In genomic region chr4:106582428-106583153, GRCm38 (mm10) we compare ENCODE assay signal across 11 mouse cellular contexts. TPM values are rescaled to one million over a fixed set of nuclear protein-coding genes. Genes with fewer than 3 reads are reported as not detected.
DNase-seq lines count a peak whose midpoint lies in the region; ATAC-seq and TF ChIP-seq lines count a peak whose summit lies in the region.
"Had no signal": no experiment of that assay in that cellular context is flagged by ENCODE, and none has a peak within 500 bp of the region (broad histone marks: within the 10 kb centered on the region; RNA-seq: fewer than 3 reads in every experiment).

No protein-coding gene starts in this region.

- H3K27ac ChIP-seq in midbrain, embryonic 10.5 days (replicated peaks), result 0 out of 2 replicates have a peak overlapping the region, but pooled peaks have one; percentile 13
- no peak overlapping the region for H3K27ac ChIP-seq in midbrain, embryonic 15.5 days
- H3K27ac ChIP-seq in stomach, postnatal 0 days (replicated peaks), result peak overlapping the region; percentile 80

- ATAC-seq in midbrain, embryonic 15.5 days (replicated peaks), result no peak
- peak; percentile 91 for ATAC-seq in stomach, postnatal 0 days (ENCODE audit: low FRiP score, low TSS enrichment)
- ATAC-seq: inflammation-experienced regulatory T-cells, adult 6 months had no signal

- no peaks in the 10 kb centered on the region for H3K27me3 ChIP-seq in midbrain, embryonic 10.5 days (ENCODE audit: low read depth, poor library complexity, severe bottlenecking)
- no peaks in the 10 kb centered on the region for H3K27me3 ChIP-seq in midbrain, embryonic 15.5 days (replicated peaks)
- no peaks in the 10 kb centered on the region for H3K27me3 ChIP-seq in erythroblast, embryonic 14.5 days (ENCODE audit: control insufficient read depth)
- H3K27me3 ChIP-seq in stomach, postnatal 0 days (ENCODE audit: control insufficient read depth, insufficient read depth, low read length), result no peaks in the 10 kb centered on the region

- WGBS in midbrain, embryonic 10.5 days, result 90% methylated on average over 12 of the region's 12 CpGs
- WGBS in midbrain, embryonic 15.5 days, result 88% methylated on average over 12 of the region's 12 CpGs
- 47% methylated on average over 12 of the region's 12 CpGs for WGBS in stomach, postnatal 0 days

- no peaks in the 10 kb centered on the region for H3K9me3 ChIP-seq in midbrain, embryonic 10.5 days (replicated peaks)
- H3K9me3 ChIP-seq in midbrain, embryonic 15.5 days, result no peaks in the 10 kb centered on the region
- H3K9me3 ChIP-seq in erythroblast, embryonic 14.5 days (ENCODE audit: control insufficient read depth, low read length), result no peaks in the 10 kb centered on the region
- H3K9me3 ChIP-seq in stomach, postnatal 0 days (ENCODE audit: control insufficient read depth, low read length), result no peaks in the 10 kb centered on the region

- H3K4me1 ChIP-seq in midbrain, embryonic 10.5 days, result no peaks in the 10 kb centered on the region
- no peaks in the 10 kb centered on the region for H3K4me1 ChIP-seq in midbrain, embryonic 15.5 days
- H3K4me1 ChIP-seq in erythroblast, embryonic 14.5 days (ENCODE audit: control insufficient read depth), result peaks cover 50% of the 10 kb centered on the region
- no peaks in the 10 kb centered on the region for H3K4me1 ChIP-seq in stomach, postnatal 0 days (replicated peaks; ENCODE audit: control insufficient read depth, insufficient read depth)

- peaks cover 100% of the 10 kb centered on the region for H3K36me3 ChIP-seq in midbrain, embryonic 10.5 days
- peaks cover 43% of the 10 kb centered on the region for H3K36me3 ChIP-seq in midbrain, embryonic 15.5 days (replicated peaks)
- peaks cover 95% of the 10 kb centered on the region for H3K36me3 ChIP-seq in erythroblast, embryonic 14.5 days (ENCODE audit: control insufficient read depth)
- H3K36me3 ChIP-seq in stomach, postnatal 0 days (ENCODE audit: control insufficient read depth, insufficient read depth, low read length), result peaks cover 26% of the 10 kb centered on the region

- H3K4me2 ChIP-seq in midbrain, embryonic 15.5 days, result no peak overlapping the region
- H3K4me2 ChIP-seq in stomach, postnatal 0 days (replicated peaks; ENCODE audit: low read depth), result no peak overlapping the region

- peak; percentile 16; the same call in 1 of the 2 replicates for TF ChIP-seq CTCF in stomach, postnatal 0 days (IDR thresholded peaks at IDR 0.05; ENCODE audit: low read depth)

- peak; percentile 39 for TF ChIP-seq EP300 in stomach, postnatal 0 days (optimal IDR thresholded peaks at IDR 0.05)

- H3K4me3 ChIP-seq in midbrain, embryonic 10.5 days, result no peak overlapping the region
- no peak overlapping the region for H3K4me3 ChIP-seq in midbrain, embryonic 15.5 days
- H3K4me3 ChIP-seq in erythroblast, embryonic 14.5 days (replicated peaks), result peak overlapping the region; percentile 51
- H3K4me3 ChIP-seq in stomach, postnatal 0 days (ENCODE audit: low read depth, low read length), result no peak overlapping the region

- H3K9ac ChIP-seq in midbrain, embryonic 15.5 days, result no peak overlapping the region
- no peak overlapping the region for H3K9ac ChIP-seq in stomach, postnatal 0 days (ENCODE audit: low read length)

- DNase-seq in midbrain, embryonic 10.5 days (ENCODE audit: low spot score), result no peak
- peak; percentile 83 to 90 for DNase-seq in kidney, postnatal 36 days
- peak; percentile 81 for DNase-seq in stomach, postnatal 0 days (ENCODE audit: low spot score)
- no peak for DNase-seq in adrenal gland, postnatal 36 days
- DNase-seq in left cerebral cortex, postnatal 10 days (ENCODE audit: extremely low spot score in 1 of 2, low spot score in 2 of 2), result no peak
- no peak for DNase-seq in ovary, postnatal 36 days (ENCODE audit: low spot score)
- DNase-seq: gastrocnemius, postnatal 36 days had no signal

- intact Hi-C loops in left cerebral cortex, postnatal 10 days (cut with DNase I), result no loop called here

RNA-seq across cellular contexts. Expression of gene Dhcr24, which starts 21.8 kb away (rescaled TPM):
- polyA plus RNA-seq in midbrain, embryonic 10.5 days (2016; fragmentation: Nextera tagmentation; extraction: Ambion mirVana), result 11.0 and 11.9 TPM in 2 replicates
- 6.0 and 6.2 TPM in 2 replicates for polyA plus RNA-seq in midbrain, embryonic 15.5 days (2015; fragmentation: Nextera tagmentation; extraction: Ambion mirVana)
- 0.74 and 0.81 TPM in 2 replicates for polyA plus RNA-seq in erythroblast, embryonic 14.5 days (2012)
- 4.7 and 7.1 TPM in 2 replicates for polyA plus RNA-seq in stomach, postnatal 0 days (2015; fragmentation: Nextera tagmentation; extraction: Ambion mirVana)
- 100 to 1,000 TPM in 1 of 2 experiments, 10 to 100 TPM in 1; 74.5 to 299 TPM for total RNA-seq in adrenal gland, postnatal 36 days (2021)
- total RNA-seq in left cerebral cortex, postnatal 10 days (2021), result 100 to 1,000 TPM; 133 to 143 TPM

RNA-seq across cellular contexts. Expression of gene Lexm, which starts 34.5 kb away (rescaled TPM):
- polyA plus RNA-seq in midbrain, embryonic 10.5 days (2016; fragmentation: Nextera tagmentation; extraction: Ambion mirVana), result not detected in 2 replicates
- polyA plus RNA-seq in midbrain, embryonic 15.5 days (2015; fragmentation: Nextera tagmentation; extraction: Ambion mirVana), result not detected in 2 replicates
- not detected in 2 replicates for polyA plus RNA-seq in erythroblast, embryonic 14.5 days (2012)
- polyA plus RNA-seq in stomach, postnatal 0 days (2015; fragmentation: Nextera tagmentation; extraction: Ambion mirVana), result 0.08 TPM in 1 of 2 replicates, not detected in the other
- not detected for total RNA-seq in adrenal gland, postnatal 36 days (2021)
- total RNA-seq in left cerebral cortex, postnatal 10 days (2021), result under 1 TPM in 1 of 2 experiments, not detected in 1; 0.21 TPM
- total RNA-seq: gastrocnemius, postnatal 36 days had no signal
- polyA plus RNA-seq: limb, embryonic 14.5 days had no signal

RNA-seq across cellular contexts. Expression of gene Ttc22, which starts 39.6 kb away (rescaled TPM):
- not detected in 2 replicates for polyA plus RNA-seq in midbrain, embryonic 10.5 days (2016; fragmentation: Nextera tagmentation; extraction: Ambion mirVana)
- polyA plus RNA-seq in midbrain, embryonic 15.5 days (2015; fragmentation: Nextera tagmentation; extraction: Ambion mirVana), result 3.4 and 4.4 TPM in 2 replicates
- polyA plus RNA-seq in erythroblast, embryonic 14.5 days (2012), result not detected in 2 replicates
- polyA plus RNA-seq in stomach, postnatal 0 days (2015; fragmentation: Nextera tagmentation; extraction: Ambion mirVana), result 26.9 and 28.2 TPM in 2 replicates
- total RNA-seq in adrenal gland, postnatal 36 days (2021), result not detected
- 1 to 10 TPM; 1.7 to 2.1 TPM for total RNA-seq in left cerebral cortex, postnatal 10 days (2021)
- total RNA-seq: gastrocnemius, postnatal 36 days had no signal
- polyA plus RNA-seq: inflammation-experienced regulatory T-cells, adult 6 months had no signal

Comparison
In these comparisons a context has a peak if more than half of its experiments do, and no peak if none do; other contexts are left out.
1. DNase-seq: peak in kidney, postnatal 36 days (2 of 2) and stomach, postnatal 0 days (single experiment); none in midbrain, embryonic 10.5 days (single experiment), adrenal gland, postnatal 36 days (0 of 2), left cerebral cortex, postnatal 10 days (0 of 2) and ovary, postnatal 36 days (single experiment).